Mouse (Mus musculus) forebrain, embryonic 13.5 days (tissue): ENCODE measurements around the gene Pik3r1. TPM values are rescaled to one million over a fixed set of nuclear protein-coding genes. Genes with fewer than 3 reads are reported as not detected.

Source experiments
- ATAC-seq: fragments of 200-750 bp; cut with Nextera tagmentation; 2 replicates; pipeline ENCODE4 v1.8.0; 2017
- H3K27ac ChIP-seq: fragments of 300-500 bp; sonication (generic); 2 replicates; pipeline ENCODE4 v1.5.1; 2015; ENCODE audit warnings: inconsistent platforms, mild to moderate bottlenecking, moderate library complexity
- H3K27me3 ChIP-seq: fragments of 300-500 bp; sonication (generic); 2 replicates; pipeline ENCODE4 v1.6.1; 2015; ENCODE audit warnings: mild to moderate bottlenecking, inconsistent platforms
- H3K36me3 ChIP-seq: fragments of 300-500 bp; sonication (generic); 2 replicates; pipeline ENCODE4 v1.6.1; 2015; ENCODE audit warnings: mild to moderate bottlenecking, inconsistent platforms; ENCODE audit not compliant: poor library complexity, severe bottlenecking
- H3K4me1 ChIP-seq: fragments of 300-500 bp; sonication (generic); 2 replicates; pipeline ENCODE4 v1.6.1; 2015; ENCODE audit warnings: inconsistent platforms
- H3K4me2 ChIP-seq: fragments of 300-500 bp; sonication (generic); 2 replicates; pipeline ENCODE4 v1.6.1; 2015; ENCODE audit warnings: inconsistent platforms, mild to moderate bottlenecking, moderate library complexity
- H3K4me3 ChIP-seq: fragments of 300-500 bp; sonication (generic); 2 replicates; pipeline ENCODE4 v1.5.1; 2015; ENCODE audit warnings: mild to moderate bottlenecking, inconsistent platforms
- H3K9ac ChIP-seq: fragments of 300-500 bp; sonication (generic); 2 replicates; pipeline ENCODE4 v1.6.1; 2015; ENCODE audit warnings: mild to moderate bottlenecking, inconsistent platforms
- H3K9me3 ChIP-seq: fragments of 300-500 bp; sonication (generic); replicated peaks from 2 replicates; pipeline ENCODE4 v1.6.1; 2016; ENCODE audit warnings: inconsistent platforms
- whole genome bisulfite sequencing: fragments of 180-500 bp; shearing (Covaris S2); methylation state at CpG from one replicate; pipeline ENCODE4 v1.1.7; 2015; 5-methylcytosine and 5-hydroxymethylcytosine counted together
- polyA plus RNA-seq: library from polyadenylated mRNA; unstranded; fragments of >200 nt; fragmentation: Nextera tagmentation; extraction: Ambion mirVana; gene quantifications from 2 replicates; pipeline ENCODE4 v1.2.1, GENCODE M21; 2015

Pik3r1 gene
- polyA plus RNA-seq, 1 experiment from 2014 or later = 20.9 TPM

GRCm38 (mm10) chr13:101713429-101714088, 54.5 kb downstream of the Pik3r1 start:
- ATAC-seq = no peak
- Histone ChIP-seq H3K9me3 (no peaks in the 10 kb centered on the region), H3K4me2 (no peak overlapping the region), H3K4me1 (peaks cover under 1% of the 10 kb centered on the region; the same call in 1 of the 2 replicates), H3K27ac (no peak overlapping the region), H3K9ac (no peak overlapping the region), H3K36me3 (no peaks in the 10 kb centered on the region; the same call in 1 of the 2 replicates), H3K4me3 (no peak overlapping the region), H3K27me3 (no peaks in the 10 kb centered on the region)
- WGBS = 89% methylated on average over 12 of the region's 12 CpGs

- no peak for ATAC-seq
- Histone ChIP-seq H3K9ac (no peak overlapping the region), H3K4me1 (no peaks in the 10 kb centered on the region), H3K27me3 (no peaks in the 10 kb centered on the region), H3K36me3 (no peaks in the 10 kb centered on the region; the same call in 1 of the 2 replicates), H3K4me2 (no peak overlapping the region), H3K27ac (no peak overlapping the region), H3K9me3 (no peaks in the 10 kb centered on the region), H3K4me3 (no peak overlapping the region)
- 87% methylated on average over 9 of the region's 9 CpGs for WGBS
These were observed 55.1 kb downstream of the Pik3r1 start for GRCm38 (mm10) chr13:101712720-101713428.

- H3K9me3 ChIP-seq = no peaks in the 10 kb centered on the region
- no peak overlapping the region for H3K27ac ChIP-seq
- H3K4me1 ChIP-seq = no peaks in the 10 kb centered on the region
- no peak overlapping the region for H3K9ac ChIP-seq
- ATAC-seq = no peak
- WGBS = 94% methylated on average over 9 of the region's 9 CpGs
- no peaks in the 10 kb centered on the region for H3K27me3 ChIP-seq
- H3K36me3 ChIP-seq = no peaks in the 10 kb centered on the region; the same call in 1 of the 2 replicates
- H3K4me2 ChIP-seq = no peak overlapping the region
- no peak overlapping the region for H3K4me3 ChIP-seq
These were observed 55.9 kb downstream of the Pik3r1 start for GRCm38 (mm10) chr13:101712099-101712498.

DNA sequence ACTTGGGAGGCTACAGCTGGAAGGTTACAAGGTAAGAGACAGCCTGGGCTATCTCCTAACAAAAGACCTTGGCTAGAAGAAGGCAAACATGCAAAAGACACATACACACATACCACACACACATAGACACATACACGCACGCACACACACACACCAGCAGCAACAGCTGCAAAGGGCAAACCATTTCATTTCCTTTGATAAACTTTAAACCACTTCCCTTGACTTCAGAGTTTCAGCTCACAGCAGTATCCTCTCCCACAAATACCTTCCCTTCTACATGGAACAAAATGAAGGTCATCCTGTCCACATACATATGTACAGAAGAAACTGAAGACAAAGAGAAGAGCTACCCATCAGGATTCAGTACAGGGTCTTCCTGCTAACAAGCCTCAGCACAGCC, 56.7 kb downstream of the Pik3r1 start:
- Histone ChIP-seq H3K4me3 (no peak overlapping the region), H3K27ac (no peak overlapping the region), H3K27me3 (no peaks in the 10 kb centered on the region), H3K4me2 (no peak overlapping the region), H3K36me3 (no peaks in the 10 kb centered on the region; the same call in 1 of the 2 replicates), H3K9ac (no peak overlapping the region), H3K9me3 (no peaks in the 10 kb centered on the region), H3K4me1 (no peaks in the 10 kb centered on the region)
- WGBS = 91% methylated on average over 2 of the region's 2 CpGs
- no peak for ATAC-seq

DNA sequence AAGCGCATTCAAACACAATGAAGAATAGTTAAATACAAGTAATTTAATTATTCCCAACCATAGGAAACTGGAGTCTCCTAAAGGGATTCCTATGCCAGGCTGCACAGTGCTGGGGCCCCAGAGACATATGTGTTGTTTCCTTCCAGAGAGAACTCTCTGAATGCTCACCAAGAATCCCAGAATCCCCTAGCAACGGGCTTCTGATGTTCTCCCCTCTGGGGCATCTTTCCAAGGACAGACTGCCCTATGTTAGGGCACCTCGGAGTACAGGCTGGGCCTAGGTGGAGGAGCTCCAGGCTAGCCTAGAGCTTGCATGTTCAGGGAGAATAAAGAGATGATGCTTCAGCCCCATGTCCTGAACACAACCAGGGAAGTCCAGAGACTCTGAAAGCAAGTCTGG, 58.2 kb downstream of the Pik3r1 start:
- 55% methylated on average over 3 of the region's 3 CpGs for WGBS

GRCm38 (mm10) chr13:101707226-101707625, 60.8 kb downstream of the Pik3r1 start:
- no peak overlapping the region for H3K9ac ChIP-seq
- H3K4me1 ChIP-seq = no peaks in the 10 kb centered on the region
- peaks cover 5% of the 10 kb centered on the region; the same call in 1 of the 2 replicates for H3K36me3 ChIP-seq
- H3K4me2 ChIP-seq = no peak overlapping the region
- no peak overlapping the region for H3K27ac ChIP-seq
- 93% methylated on average over 9 of the region's 9 CpGs for WGBS
- H3K9me3 ChIP-seq = no peaks in the 10 kb centered on the region
- ATAC-seq = no peak
- H3K27me3 ChIP-seq = no peaks in the 10 kb centered on the region
- H3K4me3 ChIP-seq = no peak overlapping the region

More for the DNA sequence above, 58.2 kb downstream of the Pik3r1 start:
- Histone ChIP-seq H3K27me3 (no peaks in the 10 kb centered on the region), H3K4me2 (no peak overlapping the region), H3K4me1 (no peaks in the 10 kb centered on the region), H3K4me3 (no peak overlapping the region), H3K9me3 (no peaks in the 10 kb centered on the region), H3K36me3 (no peaks in the 10 kb centered on the region; the same call in 1 of the 2 replicates), H3K27ac (no peak overlapping the region), H3K9ac (no peak overlapping the region)
- ATAC-seq = no peak

DNA sequence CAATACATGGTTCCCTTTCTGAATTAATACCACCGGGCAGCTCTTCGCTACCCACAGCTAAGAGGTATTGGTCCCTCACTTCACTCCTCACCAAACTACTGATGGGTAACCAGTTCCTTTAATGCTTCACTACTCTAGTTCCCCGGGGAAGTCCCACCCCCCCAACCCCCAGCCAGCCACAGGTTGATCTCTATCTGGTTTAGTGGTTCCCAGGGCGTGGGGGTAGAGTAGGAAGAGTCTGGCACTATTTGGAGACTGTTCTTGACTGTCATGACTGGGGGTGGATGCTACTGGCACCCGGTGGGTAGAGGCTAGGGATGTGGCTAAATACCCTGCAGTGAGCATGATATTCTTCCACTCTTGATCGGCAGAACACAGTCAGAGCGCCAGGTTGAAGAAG, 61.6 kb downstream of the Pik3r1 start:
- H3K9me3 ChIP-seq = no peaks in the 10 kb centered on the region
- 92% methylated on average over 7 of the region's 7 CpGs for WGBS
- no peak overlapping the region for H3K4me3 ChIP-seq
- no peaks in the 10 kb centered on the region for H3K4me1 ChIP-seq
- peaks cover 11% of the 10 kb centered on the region for H3K36me3 ChIP-seq
- no peak for ATAC-seq
- no peaks in the 10 kb centered on the region for H3K27me3 ChIP-seq
- H3K9ac ChIP-seq = no peak overlapping the region
- H3K4me2 ChIP-seq = no peak overlapping the region
- no peak overlapping the region for H3K27ac ChIP-seq

GRCm38 (mm10) chr13:101702096-101702775, 65.8 kb downstream of the Pik3r1 start:
- Histone ChIP-seq H3K27me3 (no peaks in the 10 kb centered on the region), H3K4me3 (no peak overlapping the region), H3K4me1 (peaks cover 4% of the 10 kb centered on the region; the same call in 1 of the 2 replicates), H3K9me3 (no peaks in the 10 kb centered on the region), H3K9ac (no peak overlapping the region), H3K4me2 (no peak overlapping the region), H3K27ac (no peak overlapping the region), H3K36me3 (peaks cover 14% of the 10 kb centered on the region)
- ATAC-seq = no peak
- 94% methylated on average over 14 of the region's 14 CpGs for WGBS

DNA sequence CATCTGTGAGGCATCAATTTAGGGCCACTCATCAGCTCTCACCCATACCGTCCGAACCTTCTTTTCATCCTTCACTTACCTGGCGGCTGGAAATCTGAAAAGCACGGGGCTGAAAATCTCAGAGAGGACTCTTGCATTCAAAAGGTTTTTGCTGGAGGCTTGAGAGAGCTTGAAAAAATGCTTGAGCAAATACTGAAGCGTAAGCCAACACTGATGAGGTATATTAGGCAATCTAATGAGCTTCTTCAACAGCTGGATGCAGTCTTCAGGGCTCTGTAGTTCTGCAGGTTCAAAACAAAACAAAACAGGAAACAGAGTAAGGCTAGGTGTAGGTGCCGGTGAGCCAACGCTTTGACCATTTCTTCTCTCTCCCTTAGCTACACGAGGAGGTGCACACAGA, 66.4 kb downstream of the Pik3r1 start:
- no peak for ATAC-seq
- H3K27me3 ChIP-seq = no peaks in the 10 kb centered on the region

GRCm38 (mm10) chr13:101699742-101700141, 68.3 kb downstream of the Pik3r1 start:
- H3K27ac ChIP-seq = no peak overlapping the region
- H3K27me3 ChIP-seq = 0 out of 2 replicates have a peak, but pooled peaks cover 2% of the 10 kb centered on the region
- H3K4me1 ChIP-seq = peaks cover 10% of the 10 kb centered on the region
- H3K36me3 ChIP-seq = peaks cover 14% of the 10 kb centered on the region
- no peak overlapping the region for H3K9ac ChIP-seq
- ATAC-seq = no peak
- 65% methylated on average over 5 of the region's 5 CpGs for WGBS
- H3K4me2 ChIP-seq = no peak overlapping the region
- no peak overlapping the region for H3K4me3 ChIP-seq
- no peaks in the 10 kb centered on the region for H3K9me3 ChIP-seq

More for the DNA sequence above, 66.4 kb downstream of the Pik3r1 start:
- Histone ChIP-seq H3K9ac (no peak overlapping the region), H3K4me3 (no peak overlapping the region), H3K9me3 (no peaks in the 10 kb centered on the region), H3K36me3 (peaks cover 14% of the 10 kb centered on the region), H3K4me1 (peaks cover 4% of the 10 kb centered on the region; the same call in 1 of the 2 replicates), H3K27ac (no peak overlapping the region), H3K4me2 (no peak overlapping the region)
- WGBS = 90% methylated on average over 8 of the region's 8 CpGs

- peaks cover 24% of the 10 kb centered on the region for H3K4me1 ChIP-seq
- no peak overlapping the region for H3K4me3 ChIP-seq
- no peak overlapping the region for H3K9ac ChIP-seq
- H3K27ac ChIP-seq = no peak overlapping the region
- no peaks in the 10 kb centered on the region for H3K9me3 ChIP-seq
- H3K27me3 ChIP-seq = 0 out of 2 replicates have a peak, but pooled peaks cover 2% of the 10 kb centered on the region
- WGBS = 90% methylated on average over 5 of the region's 5 CpGs
- H3K36me3 ChIP-seq = peaks cover 14% of the 10 kb centered on the region
- no peak for ATAC-seq
- no peak overlapping the region for H3K4me2 ChIP-seq
These were observed 70.1 kb downstream of the Pik3r1 start for GRCm38 (mm10) chr13:101697966-101698365.

GRCm38 (mm10) chr13:101697461-101697860, 70.6 kb downstream of the Pik3r1 start:
- ATAC-seq = no peak
- WGBS = 47% methylated on average over 5 of the region's 5 CpGs

More at GRCm38 (mm10) chr13:101697461-101697860, 70.6 kb downstream of the Pik3r1 start:
- Histone ChIP-seq H3K36me3 (peaks cover 11% of the 10 kb centered on the region), H3K4me1 (peaks cover 27% of the 10 kb centered on the region), H3K9me3 (no peaks in the 10 kb centered on the region), H3K27me3 (0 out of 2 replicates have a peak, but pooled peaks cover 2% of the 10 kb centered on the region), H3K4me2 (no peak overlapping the region), H3K4me3 (no peak overlapping the region), H3K27ac (no peak overlapping the region), H3K9ac (no peak overlapping the region)
